Mouse (Mus musculus): ENCODE data around the gene Ubap1l.

GRCm38 (mm10) chr9:65313846-65314245 is 47.0 kb upstream of the Ubap1l start:
- TF ChIP-seq POLR2A (IDR thresholded peaks at IDR 0.05; ENCODE audit: insufficient read depth, low read depth, low read length): no peak
- no peak for TF ChIP-seq EP300 (IDR thresholded peaks at IDR 0.05; ENCODE audit: insufficient read depth, low read depth, low read length)
